Mouse (Mus musculus) kidney, adult 11 months (tissue): ENCODE measurements around the gene Mylk4.

Experiments
- DNase-seq: peaks from one replicate; pipeline ENCODE4 v3.0.0; 2022

Mylk4 gene

GRCm38 (mm10) chr13:32783816-32784215, at the start of gene Mylk4:
TSS of gene Mylk4 (minus strand) at chr13:32783954.
- no peak for DNase-seq

GRCm38 (mm10) chr13:32833237-32833636, 49.5 kb upstream of the Mylk4 start:
- no peak for DNase-seq

- no peak for DNase-seq
Measured at GRCm38 (mm10) chr13:32832776-32833175, 49.0 kb upstream of the Mylk4 start.

GRCm38 (mm10) chr13:32831505-32832273, 47.9 kb upstream of the Mylk4 start:
- DNase-seq = no peak

DNA sequence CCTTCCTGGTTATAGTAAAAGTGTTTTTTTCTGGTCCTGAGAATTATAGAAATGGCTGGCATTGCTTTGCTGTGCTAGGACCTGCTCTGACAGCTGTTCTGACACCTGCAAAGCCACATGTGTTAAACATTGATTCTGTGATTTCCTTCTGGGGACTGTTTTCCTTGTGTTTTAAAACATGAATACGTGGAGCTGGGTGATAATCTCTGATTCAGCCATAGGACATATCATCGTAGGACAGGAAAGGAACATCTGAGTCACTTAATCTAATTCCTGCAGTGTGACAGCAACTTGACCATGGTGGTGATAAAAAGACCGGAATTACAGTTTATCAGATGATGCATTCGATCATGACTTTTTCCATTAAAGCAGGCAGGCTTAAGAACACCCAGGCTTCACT, 45.1 kb upstream of the Mylk4 start:
- no peak for DNase-seq

- no peak for DNase-seq
Measured at GRCm38 (mm10) chr13:32827951-32828350, 44.2 kb upstream of the Mylk4 start.

DNA sequence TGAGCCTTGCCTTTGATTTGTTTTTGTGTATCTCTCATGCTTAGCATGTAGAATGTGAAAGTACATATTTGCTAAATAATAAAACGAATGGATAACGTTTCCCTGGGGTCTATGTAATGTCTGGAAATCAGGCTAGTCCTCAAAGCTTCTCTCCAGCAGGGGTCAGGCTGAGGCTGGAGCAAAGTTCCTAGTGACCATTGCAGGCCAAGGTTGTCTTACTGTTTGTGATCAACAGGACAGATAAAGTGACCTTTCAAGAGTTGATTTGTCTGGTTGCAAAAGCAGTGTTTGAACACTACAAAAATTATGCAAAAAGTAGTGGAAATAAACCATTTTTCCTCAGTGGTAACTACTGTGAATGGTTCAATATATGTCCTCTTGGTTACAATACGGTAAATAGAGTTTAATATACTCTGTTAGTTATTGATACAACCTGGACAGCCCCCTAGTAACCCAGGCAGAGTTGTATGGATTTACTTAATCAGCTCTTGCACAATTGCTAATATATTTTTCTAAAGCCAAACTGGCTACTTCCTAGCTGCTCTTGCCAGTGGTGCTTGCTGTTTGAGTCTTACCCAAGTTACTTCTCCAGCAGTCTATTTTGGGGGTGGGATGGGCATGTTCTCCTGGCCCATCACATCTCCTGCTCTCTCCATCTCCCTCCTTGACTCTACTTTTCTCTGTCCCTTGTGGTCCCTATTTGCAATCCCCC, 43.5 kb upstream of the Mylk4 start:
- no peak for DNase-seq

DNA sequence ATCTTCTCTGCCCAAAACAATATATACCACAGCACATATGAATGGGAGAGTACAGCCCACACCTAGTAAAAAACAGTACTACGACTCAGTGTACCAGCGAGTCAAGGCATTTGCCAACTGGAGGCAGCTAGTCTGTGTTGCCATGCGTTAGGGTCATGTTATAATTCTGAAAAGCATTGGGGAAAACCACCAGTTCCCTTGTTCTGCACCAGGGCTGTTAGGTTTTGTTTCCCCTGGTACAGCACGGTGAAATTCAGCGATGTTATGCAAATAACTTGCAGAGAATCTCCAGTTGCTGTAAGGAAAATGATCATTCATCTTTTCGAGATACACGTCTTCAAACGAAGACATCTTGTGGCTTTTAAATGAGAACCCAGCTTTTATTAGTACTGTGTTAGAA, 41.8 kb upstream of the Mylk4 start:
- no peak for DNase-seq

DNA sequence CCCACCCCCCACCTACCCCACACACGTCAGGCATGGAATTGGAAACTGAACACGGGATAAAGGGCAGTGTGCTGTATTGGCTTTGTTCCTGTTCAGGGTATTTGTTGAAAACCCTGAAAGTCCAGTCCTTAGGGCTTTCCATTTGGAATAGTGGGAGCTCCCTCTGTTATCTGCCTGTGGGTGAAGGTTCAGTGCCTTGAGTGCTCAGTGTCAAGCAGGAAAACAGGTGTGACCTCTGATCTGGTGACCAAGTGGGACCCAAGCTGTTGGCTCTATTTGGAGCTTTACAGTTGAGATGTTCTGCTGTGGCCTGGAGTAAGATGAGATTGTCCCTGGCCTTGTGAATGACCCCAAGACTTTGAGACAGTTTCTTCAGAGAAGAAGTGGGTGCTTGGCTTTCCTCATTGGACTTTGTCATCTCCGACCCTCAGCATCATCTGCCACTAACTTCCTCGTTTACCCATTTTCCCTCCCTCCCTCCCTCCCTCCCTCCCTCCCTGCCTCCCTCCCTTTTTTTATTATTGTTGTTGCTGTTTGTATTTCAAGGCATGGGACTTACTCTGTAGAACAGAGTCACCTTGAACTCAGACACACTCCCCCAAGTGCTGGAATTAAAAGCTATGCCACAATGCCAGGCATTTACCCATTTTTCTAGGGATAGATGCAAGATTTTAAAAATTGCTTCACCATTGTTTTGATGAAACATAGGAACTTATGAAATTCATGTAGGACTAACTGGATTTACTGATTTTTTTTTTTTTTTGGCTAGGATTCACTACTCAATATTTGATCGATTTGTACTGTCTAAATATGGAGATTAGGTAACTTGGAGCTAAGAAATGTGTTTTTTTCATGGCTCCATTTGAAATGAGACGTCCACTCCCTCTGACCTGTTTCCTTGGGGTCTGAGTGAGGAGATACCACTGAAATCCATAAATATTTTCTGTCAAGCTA, 40.9 kb upstream of the Mylk4 start:
- no peak for DNase-seq

- DNase-seq = no peak
Measured at GRCm38 (mm10) chr13:32823126-32823525, 39.4 kb upstream of the Mylk4 start.

DNA sequence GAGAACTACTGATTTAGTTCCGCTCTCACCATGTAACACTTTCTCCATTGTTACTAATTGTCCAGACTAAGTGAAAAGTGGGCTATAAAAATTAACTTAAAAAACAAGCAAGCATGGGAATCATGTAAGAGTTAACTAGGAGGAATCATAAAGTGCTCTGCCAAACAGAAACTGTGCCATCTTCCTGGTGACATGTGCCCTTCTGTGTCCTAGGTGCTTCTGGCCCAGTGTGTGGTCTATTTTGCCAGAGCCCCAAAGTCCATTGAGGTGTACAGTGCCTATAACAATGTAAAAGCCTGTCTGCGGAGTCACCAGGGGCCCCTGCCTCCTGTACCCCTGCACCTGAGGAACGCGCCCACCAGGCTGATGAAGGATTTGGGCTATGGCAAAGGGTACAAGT, 37.9 kb upstream of the Mylk4 start:
- DNase-seq = no peak

GRCm38 (mm10) chr13:32819926-32820325, 36.2 kb upstream of the Mylk4 start:
- no peak for DNase-seq

GRCm38 (mm10) chr13:32819241-32819640, 35.5 kb upstream of the Mylk4 start:
- no peak for DNase-seq

GRCm38 (mm10) chr13:32807624-32808023, 23.9 kb upstream of the Mylk4 start:
- no peak for DNase-seq

DNA sequence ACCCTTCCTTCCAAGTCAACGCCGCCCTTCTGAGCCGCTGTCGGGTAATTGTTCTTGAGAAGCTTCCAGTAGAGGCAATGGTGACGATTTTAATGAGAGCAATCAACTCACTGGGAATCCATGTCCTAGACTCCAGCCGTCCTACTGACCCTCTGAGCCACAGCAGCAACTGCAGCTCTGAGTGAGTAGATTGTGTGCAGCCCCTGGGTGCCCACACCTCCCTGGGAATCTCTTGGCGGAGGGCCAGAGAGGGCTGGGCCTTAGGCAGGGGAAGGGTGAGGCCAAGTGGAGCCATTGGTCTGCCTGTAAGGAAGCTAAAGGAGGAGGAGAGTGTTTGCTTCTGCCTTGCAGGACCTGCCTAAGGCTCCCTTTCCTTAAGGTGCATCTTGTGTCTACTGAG, 23.1 kb upstream of the Mylk4 start:
- no peak for DNase-seq

DNA sequence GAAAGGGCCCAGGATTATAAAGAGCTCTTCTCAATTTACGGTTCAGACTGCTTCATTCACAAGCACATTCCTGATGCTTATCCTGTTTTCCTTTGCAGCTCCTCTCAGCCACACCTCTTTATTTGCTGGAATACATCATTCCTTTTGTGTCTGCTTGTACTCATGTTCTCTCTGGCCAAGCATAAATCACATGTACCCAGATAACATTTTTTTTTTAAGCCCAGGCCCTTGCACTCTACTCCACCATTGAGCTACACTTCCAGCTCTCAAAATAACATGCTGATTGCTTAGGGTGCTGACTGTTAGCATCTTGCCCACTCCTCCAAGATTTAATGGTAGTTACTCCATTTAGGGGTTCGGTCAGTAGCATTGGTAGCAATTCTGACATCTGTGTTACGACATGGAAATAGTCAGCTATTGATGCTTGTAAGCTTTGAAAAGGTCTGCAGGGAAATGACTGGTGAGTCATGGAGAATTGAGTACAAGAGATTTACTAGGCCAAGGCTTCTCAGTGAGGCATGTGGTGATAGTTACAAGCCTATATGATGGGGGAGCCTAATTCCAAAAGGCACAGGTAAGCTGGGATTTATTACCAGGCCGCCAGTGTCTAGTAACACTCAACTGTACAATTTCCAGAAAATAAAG, 20.1 kb upstream of the Mylk4 start:
- DNase-seq = no peak

GRCm38 (mm10) chr13:32802259-32803081, 18.7 kb upstream of the Mylk4 start, which contains the start of gene D930007J09Rik:
TSS of gene D930007J09Rik (minus strand) at chr13:32802849.
- DNase-seq = peak; percentile 18

DNA sequence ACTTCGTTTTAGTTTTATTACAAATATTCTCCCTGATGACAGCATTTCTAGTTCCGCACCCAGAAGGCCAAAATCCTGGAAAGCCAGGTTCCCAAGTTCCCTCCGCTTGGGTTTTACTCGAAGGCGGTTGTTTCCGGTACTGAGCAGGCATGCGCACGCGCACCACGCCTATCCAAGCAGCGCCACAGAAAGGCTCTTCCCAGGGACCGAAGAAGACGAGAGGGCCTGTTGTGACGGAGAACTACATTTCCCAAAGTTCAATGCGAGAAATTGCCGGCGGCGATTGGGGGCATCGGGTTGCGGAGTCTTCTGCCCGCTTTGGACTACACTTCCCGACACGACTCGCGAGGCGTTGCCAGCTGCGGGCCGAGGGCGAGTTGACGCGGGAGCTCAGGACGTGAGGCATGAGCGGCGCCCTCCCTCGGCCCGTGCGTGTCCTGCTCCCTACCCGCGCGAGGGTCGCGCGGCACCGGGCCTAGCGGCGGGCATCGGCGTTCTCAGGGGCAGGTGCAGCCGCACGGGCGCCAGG, 18.0 kb upstream of the Mylk4 start, which contains the start of gene Wrnip1:
TSS of gene Wrnip1 (plus strand) at position 346 of the 529 bp plus-strand sequence.
- DNase-seq = peak; percentile 99

DNA sequence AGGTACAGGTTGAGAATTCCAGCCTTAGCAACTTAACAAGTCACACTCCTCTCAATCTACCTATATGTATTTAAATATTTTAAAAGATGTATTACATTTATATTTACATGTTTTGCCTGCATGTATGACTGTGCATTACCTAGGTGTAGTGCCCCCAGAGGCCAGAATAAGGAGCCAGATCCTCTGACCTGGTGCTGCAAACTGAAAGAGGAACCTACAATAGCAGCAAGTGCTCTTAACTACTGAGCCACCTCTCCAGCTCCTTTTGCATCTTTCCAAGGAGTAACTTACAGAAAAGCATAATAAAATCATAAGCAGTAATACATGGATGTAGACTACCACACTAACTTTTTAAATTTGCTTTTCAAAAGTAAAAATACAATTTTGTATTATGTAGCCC, 17.1 kb upstream of the Mylk4 start:
- no peak for DNase-seq

DNA sequence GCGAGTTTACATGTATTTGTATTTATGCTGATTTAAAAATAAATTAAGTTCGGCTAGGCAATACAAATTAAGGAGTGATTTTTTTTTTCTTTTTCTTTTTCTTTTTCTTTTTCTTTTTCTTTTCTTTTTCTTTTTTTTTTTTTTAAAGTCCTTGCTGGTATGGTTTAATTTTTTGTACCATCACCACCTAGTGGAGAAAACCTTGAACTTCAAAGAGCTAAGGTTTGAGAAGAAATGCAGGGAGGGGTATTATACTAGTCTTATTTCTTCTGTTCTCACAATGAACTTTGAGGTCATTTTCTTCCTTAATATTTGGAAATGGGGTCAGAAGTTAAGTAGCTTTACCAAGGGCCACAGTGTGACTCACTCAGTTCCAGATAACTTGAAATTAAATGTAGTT, 15.4 kb upstream of the Mylk4 start:
- no peak for DNase-seq

- no peak for DNase-seq
Measured at GRCm38 (mm10) chr13:32797085-32797484, 13.3 kb upstream of the Mylk4 start.
